Mouse (Mus musculus) CH12.LX (cell line): ENCODE data around the gene Mmrn1.

Source experiments
- CTCF ChIP-seq, 2 experiments: IDR thresholded peaks in 1 of 2; conservative IDR thresholded peaks in 1 of 2; 2 replicates each; pipeline ENCODE4 v1.5.1; 2011 to 2012; ENCODE audit warnings: low read depth in 2 of 2, low read length in 2 of 2, improper control_type of control experiment in 1 of 2, inconsistent platforms in 1 of 2, mild to moderate bottlenecking in 1 of 2, moderate library complexity in 1 of 2
- ELF1 ChIP-seq: IDR thresholded peaks from 2 replicates; pipeline ENCODE4 v1.6.1; 2014; ENCODE audit warnings: low read depth, mild to moderate bottlenecking, inconsistent platforms, low read length, improper control_type of control experiment
- EP300 ChIP-seq: IDR thresholded peaks from 2 replicates; pipeline ENCODE4 v1.6.1; 2011; ENCODE audit warnings: low read length, improper control_type of control experiment
- JUND ChIP-seq: conservative IDR thresholded peaks from 2 replicates; pipeline ENCODE4 v1.6.1; 2011; ENCODE audit warnings: low read depth, low read length, improper control_type of control experiment
- POLR2A ChIP-seq: IDR thresholded peaks from 2 replicates; pipeline ENCODE4 v1.6.1; 2011; ENCODE audit warnings: low read depth, mild to moderate bottlenecking, improper control_type of control experiment, low read length

DNA sequence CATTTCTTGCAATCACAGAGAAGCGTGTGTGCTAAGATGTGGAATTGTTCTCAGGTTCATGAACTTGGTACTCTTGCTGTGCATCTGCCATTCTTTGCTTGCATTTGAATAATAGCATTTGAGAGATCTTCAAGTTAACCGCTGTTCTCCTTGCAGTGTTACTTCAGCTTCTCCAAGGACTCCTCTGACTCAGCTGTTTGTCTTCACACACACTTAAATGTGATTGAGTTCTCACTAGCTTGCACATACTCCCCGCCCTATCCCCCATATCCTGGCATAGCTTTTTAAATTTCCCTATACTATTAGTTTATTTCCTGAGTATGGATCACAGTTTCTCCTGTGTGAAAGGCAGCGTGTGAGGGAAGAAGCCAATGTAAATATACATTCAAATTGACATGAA is 10.1 kb downstream of the Mmrn1 start:
- TF ChIP-seq ELF1 (no peak), EP300 (no peak), POLR2A (no peak), JUND (no peak), CTCF (conservative IDR thresholded peaks at IDR 0.05 in 1 of 2, IDR thresholded peaks at IDR 0.05 in 1 of 2; ENCODE audit: low read depth in 2 of 2, low read length in 2 of 2) (no peak)
